Mouse (Mus musculus): ENCODE data around the gene Rnls.

Rnls gene

DNA sequence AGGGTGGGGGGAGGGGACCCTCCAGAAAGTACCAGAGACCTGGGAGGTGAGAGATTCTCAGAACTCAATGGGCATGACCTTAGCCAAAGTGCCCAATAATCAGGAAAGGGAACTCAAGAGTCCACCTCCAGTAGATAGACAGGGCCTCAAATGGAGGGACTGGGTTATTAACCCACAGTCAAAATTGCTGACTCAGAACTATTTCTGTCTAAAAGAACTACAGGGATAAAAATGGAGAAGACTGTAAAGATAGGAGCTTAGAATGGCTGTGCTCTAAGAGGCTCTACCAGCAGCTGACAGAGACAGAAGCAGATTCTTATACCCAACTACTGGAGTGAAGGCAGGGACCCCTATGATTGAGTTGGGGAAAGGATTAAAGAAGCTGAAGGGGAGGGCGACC is 132.9 kb downstream of the Rnls start:
- no peak for DNase-seq

GRCm38 (mm10) chr19:33253893-33254292 is 138.2 kb downstream of the Rnls start:
- DNase-seq = no peak

DNA sequence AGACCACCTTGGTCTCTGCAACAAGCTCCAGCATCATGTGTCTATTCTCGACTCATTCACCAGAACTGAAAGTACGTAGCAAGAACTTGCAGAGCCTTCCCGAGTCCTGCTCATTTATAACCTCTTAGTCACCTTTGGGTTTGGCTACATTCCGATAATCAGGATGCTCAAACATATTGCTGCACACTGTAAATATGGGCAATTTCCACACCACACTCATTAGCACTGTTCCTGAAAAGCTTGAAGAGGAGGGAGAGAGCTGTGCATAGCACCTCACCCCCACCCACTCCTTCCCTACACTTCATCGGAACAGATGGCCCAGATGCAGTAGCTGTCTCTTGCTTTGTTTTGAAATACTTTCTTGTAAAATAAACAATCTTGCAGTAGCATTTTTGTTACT is 139.9 kb downstream of the Rnls start:
- DNase-seq = no peak

- DNase-seq = no peak
Observed at GRCm38 (mm10) chr19:33244196-33244595, 147.9 kb downstream of the Rnls start.

GRCm38 (mm10) chr19:33240386-33240785 is 151.7 kb downstream of the Rnls start:
- no peak for DNase-seq

DNA sequence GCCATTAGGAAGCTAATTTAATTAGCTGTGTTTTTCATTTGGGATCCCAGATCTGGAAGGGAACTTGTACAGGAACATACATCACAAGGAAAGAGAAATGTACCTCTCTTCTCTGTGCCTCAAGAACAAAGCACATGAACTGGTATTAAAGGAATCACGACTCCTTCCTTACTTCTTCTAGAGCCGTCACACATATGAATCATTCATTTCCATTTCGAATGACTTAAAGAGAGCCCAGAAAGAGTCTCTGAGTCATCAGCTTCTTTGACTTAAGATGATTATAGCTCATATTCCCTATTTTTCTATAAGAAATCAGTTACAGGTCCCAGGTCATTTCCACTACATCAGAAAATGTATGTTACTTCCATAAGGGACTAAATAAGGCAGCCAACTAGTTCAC is 159.2 kb downstream of the Rnls start:
- no peak for DNase-seq

- DNase-seq = no peak
Observed at GRCm38 (mm10) chr19:33231303-33231702, 160.8 kb downstream of the Rnls start.

DNA sequence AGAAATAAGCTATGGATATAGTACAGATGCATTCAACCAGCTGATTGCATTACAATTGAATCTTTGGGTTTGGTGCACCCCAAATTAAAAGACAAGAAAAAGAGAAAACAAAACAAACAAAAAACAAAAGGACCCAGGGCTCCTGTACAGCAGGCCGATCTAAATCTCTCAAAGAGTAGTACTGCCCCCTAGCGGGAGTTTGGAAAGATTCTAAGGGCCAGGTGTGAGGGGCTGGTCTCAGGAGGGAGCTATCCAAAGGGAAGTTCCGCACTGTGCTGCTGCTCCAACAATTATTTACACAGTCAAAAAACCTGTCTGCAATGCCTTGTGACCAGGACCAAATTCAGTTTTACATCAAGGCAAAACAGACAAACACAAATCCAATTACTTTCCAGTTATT is 165.1 kb downstream of the Rnls start:
- DNase-seq = peak; percentile 62 to 76

- no peak for DNase-seq
Observed at GRCm38 (mm10) chr19:33225858-33226705, 166.0 kb downstream of the Rnls start.

DNA sequence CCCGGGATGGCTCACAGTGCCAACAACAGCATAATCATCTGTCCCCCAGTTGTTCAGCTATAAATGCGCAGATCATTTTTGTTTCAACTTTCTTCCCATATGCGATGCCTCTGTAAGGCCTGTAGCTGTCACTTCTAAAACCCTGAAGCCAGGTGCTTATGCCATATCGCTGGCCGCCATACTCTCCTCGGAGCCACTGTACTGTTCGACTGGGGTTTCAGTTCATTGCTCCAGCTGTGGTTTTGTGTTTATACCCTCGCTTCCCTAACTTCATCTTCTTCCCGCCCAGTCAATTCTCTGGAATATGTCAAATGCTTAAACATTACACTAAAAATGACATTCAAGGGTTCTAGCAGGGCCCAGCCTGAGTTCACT is 167.1 kb downstream of the Rnls start:
- no peak for DNase-seq

DNA sequence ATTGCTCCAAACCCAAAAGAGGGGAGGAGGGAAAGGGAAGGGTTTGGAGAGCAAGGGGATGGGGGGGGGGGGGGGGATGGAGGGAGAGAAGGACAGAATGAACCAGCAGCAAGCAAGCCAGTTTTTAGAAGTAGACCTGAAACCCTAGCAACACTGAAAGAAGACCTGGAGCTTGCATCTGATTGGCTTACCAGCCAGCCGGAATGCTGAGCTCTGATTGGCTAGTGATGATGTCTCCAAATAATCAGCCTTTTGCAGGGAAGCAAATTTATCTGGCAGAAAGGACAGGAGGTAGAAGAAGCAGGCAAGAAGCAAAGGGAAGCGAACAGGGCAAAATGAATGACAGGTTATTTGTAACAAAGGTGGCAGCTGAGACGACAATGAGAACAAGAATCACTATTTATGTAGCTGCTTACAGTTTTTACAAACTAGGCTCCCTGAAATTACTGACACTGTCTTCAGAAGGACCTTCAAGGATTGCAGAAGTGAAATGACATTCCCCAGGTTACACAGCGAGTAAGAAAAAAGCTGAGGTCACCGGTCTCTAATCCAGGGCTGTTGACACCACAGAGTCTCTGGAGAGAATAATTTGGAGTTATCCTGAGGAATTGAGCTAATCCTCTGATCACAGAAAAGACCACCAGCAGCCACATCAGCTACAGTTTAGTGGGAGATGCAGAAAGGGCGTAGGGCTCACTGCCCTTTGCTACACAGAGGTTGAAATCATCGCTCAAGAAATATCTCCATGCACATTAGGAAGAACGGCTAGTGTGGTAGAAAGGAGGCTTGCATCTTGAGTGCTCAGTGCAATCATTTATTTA is 167.7 kb downstream of the Rnls start:
- peak; percentile 75 to 81 for DNase-seq

GRCm38 (mm10) chr19:33223766-33224165 is 168.3 kb downstream of the Rnls start:
- DNase-seq = no peak

- DNase-seq = peak in 1 of 2 experiments; percentile 27
Observed at GRCm38 (mm10) chr19:33223276-33223675, 168.8 kb downstream of the Rnls start.

DNA sequence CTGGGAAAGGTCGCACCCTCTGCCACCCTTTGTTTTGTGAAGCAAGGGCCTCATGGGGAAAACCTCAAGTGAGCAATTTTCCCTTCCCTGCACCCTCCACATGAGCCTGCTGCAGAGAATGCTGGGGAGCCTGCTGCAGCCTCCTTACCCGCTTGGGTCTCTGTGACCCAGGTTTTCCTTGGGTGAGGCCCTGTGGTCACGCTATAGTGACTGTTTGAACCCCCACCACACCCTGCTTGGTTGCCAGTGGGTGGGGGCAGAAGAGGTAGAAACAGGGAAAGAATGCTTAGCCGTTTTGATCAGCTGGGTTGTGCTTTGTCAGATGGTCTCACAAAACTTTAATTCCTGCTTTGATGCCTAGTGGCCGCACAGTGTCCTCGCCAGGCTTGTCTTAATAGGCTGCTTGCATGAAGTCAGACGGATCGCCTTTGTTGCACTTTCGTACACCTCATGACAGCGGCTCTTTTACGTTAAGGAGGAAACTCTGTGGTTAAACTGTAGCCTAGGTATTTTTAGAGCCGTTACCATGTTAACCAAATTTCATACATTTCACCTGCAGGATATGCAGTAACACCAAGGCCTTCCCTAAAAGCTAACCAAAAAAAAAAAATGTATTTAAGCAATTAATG is 169.4 kb downstream of the Rnls start:
- no peak for DNase-seq

DNA sequence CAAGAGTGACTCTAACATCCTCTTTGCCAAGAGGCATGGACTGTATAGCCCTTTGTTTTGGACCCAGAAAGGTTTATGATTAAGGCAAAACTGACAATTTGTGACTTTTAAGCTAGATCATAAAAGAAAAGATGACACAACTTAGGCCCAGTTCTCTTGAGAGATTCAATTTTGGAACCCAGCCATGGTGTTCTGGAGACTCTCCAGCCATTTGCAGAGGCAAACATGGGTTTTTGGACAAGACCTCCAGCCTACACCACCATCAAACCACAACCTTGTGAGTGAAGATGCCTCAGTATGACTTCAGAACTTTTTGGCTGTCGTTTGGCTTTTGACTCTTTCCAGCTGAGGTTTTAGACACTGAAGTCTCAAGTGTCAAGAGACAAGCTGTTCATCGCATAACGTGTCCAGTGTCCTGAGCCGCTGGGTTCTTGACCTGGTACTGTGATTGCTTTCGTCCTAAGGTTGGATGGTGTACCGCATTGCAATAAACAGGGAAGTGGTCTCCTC is 174.2 kb downstream of the Rnls start:
- DNase-seq = no peak

DNA sequence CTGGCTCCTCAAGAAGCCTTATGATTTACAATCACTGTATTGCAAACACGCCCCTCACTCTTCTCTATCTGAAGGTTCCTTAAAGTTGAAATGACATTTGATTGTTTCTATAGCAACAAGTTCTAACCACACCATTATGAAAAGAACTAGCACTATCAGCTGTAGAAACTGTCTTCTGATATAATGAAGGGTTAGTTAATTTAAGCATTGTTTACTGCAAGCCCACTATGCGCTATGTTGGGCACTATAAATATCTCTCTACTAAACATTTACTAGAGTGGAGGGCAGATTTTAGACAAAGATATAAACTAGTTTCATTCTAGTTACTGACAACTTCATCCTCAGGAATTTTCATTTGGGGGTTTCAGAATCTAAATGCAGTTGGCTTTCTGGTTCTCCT is 182.4 kb downstream of the Rnls start:
- no peak for DNase-seq

DNA sequence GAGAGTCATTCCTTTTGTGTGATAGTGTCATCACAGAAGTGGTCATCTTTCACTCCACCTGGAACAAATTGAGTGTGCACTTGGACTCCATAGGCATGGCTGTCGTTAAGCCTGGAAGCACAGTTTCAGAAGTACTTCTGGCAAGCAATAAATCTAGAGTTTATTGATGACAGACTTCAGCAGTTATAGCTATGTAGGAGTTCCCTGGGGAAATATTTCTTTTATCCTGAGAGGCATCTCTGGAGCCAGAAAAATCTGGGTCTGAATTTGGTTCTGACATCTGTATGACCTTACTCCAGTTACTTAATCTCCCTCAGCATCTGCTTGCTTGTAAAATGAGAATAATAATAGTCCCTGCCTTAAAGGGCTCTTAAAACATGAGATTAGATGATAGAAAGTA is 184.1 kb downstream of the Rnls start:
- DNase-seq = no peak

- DNase-seq = no peak
Observed at GRCm38 (mm10) chr19:33205389-33205788, 186.7 kb downstream of the Rnls start.

DNA sequence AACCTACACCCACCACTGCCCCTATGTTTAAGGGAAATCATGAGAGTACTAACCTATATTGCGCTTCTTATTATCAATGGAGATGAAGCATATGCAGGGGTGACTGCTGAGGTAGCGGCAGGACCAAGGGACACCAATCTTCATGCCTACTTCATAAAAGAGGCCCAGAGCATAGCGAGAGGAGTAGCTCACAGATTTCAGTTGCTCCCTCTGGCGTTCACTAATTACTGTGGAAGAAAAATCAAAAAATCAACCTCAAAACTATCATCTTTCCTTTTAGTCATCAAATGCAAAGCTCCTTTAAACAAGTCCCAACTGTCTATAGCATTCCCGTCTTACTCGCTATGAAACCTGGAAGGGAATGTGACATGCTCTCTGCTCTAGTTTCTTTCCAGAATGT is 189.7 kb downstream of the Rnls start:
- DNase-seq = no peak

- DNase-seq = no peak
Observed at GRCm38 (mm10) chr19:33201181-33201580, 190.9 kb downstream of the Rnls start.

- DNase-seq = no peak
Observed at GRCm38 (mm10) chr19:33192064-33192463, 200.0 kb downstream of the Rnls start.

DNA sequence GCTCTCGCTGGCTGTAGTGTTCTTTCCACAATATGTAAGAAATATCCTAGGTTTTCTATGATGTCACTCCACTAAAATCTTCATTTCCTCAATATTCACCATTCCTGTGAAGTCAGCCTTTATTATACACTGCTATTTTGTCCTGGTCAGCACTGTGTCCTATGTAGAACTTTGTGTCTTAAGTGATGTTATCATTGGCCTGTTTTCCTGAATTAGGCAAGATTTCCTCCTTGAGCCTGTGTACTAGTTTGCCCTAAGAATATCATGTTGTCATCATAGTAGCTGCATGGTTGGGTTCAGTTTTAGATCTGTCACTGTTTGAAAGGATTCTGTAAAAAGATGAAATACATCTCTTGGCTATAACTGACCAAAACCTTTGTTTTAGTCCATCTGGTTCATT is 203.3 kb downstream of the Rnls start:
- no peak for DNase-seq

DNA sequence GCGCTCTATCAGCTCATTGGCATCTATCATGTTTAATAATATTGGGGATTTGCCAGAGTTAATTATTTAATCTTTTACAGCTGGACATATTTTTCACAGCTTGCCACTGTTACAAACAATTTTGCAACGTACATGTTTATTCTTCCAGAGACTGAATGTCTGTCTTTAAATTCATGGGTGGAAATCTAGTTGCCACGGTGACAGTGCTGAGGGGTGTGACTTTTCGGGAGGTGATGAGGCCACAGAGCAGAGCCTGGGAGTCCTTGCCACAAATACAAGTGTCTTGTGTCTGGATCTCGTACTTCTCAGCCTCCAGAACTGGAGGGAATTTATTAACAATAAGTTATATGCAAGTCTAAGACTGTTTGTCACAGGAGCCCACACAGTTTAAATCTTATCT is 212.5 kb downstream of the Rnls start:
- DNase-seq = no peak

Data from cerebellum, postnatal 36 days (tissue).